Mouse (Mus musculus): ENCODE results near the gene Dis3. TPM values are rescaled to one million over a fixed set of nuclear protein-coding genes. Genes with fewer than 3 reads are reported as not detected.

Gene Dis3
- polyA plus RNA-seq (2014; fragmentation: Nextera tagmentation; extraction: Ambion mirVana) = 27.4 and 30.1 TPM in 2 replicates

DNA sequence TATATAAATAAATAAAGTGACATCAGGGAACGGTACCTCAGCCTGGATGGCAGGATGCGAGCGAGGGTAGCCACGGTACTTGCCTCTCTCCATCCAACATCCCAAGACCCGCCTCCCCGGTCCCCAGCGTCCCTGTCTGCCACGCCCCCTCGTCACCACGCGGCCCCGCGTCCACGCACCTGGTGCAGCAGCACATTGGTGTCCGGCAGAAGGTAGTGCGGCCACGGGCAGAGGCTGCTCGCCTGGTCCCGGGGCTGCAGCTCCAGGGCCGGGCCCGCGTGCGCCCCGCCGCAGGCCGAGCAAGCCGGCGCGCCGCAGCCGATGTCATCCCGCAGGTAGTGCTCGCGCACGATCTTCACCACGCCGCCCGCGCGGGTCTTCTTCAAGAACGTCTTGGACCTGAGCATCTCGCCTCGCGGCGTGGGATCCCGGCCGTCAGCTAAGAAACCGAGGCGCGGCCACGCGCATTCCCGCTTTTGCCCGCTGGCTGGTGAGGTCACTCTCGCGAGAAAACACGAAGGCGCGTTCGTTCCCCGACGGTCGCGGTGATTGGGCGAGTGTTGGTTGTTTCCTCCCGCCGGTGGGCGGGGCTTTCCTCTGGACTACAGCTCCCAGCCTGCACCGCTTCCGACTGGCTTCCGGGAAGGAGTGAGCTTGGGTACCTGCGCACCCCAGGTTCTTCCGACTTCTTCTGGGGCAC, at the start of gene Dis3, which contains the start of gene Pibf1:
TSS of gene Dis3 (minus strand) at position 504 of the 700 bp plus-strand sequence.
TSS of gene Pibf1 (plus strand) at position 158 of the 700 bp plus-strand sequence.
- H3K4me3 ChIP-seq (ENCODE audit: low read depth, low read length) = peak within 1 kb of the TSS; percentile 97
- no peaks in the 10 kb centered on the region for H3K27me3 ChIP-seq (ENCODE audit: control insufficient read depth, insufficient read depth, low read length)
- peaks cover 12% of the 10 kb centered on the region; the same call in 1 of the 2 replicates for H3K4me1 ChIP-seq (ENCODE audit: control insufficient read depth, insufficient read depth, low read length)
- peak within 1 kb of the TSS; percentile 92 for H3K9ac ChIP-seq (replicated peaks; ENCODE audit: low read depth, low read length)
- H3K27ac ChIP-seq (ENCODE audit: low read depth, low read length) = peak within 1 kb of the TSS; percentile 83
- peak within 1 kb of the TSS; percentile 66 for H3K4me2 ChIP-seq (ENCODE audit: low read depth, low read length)
- peak; percentile 100 for ATAC-seq (ENCODE audit: low read depth)
- no peaks in the 10 kb centered on the region for H3K9me3 ChIP-seq (ENCODE audit: control insufficient read depth, low read length)
- whole genome bisulfite sequencing = under 1% methylated on average over 73 of the region's 73 CpGs
- peaks cover 22% of the 10 kb centered on the region for H3K36me3 ChIP-seq (ENCODE audit: control insufficient read depth, insufficient read depth, low read length)

DNA sequence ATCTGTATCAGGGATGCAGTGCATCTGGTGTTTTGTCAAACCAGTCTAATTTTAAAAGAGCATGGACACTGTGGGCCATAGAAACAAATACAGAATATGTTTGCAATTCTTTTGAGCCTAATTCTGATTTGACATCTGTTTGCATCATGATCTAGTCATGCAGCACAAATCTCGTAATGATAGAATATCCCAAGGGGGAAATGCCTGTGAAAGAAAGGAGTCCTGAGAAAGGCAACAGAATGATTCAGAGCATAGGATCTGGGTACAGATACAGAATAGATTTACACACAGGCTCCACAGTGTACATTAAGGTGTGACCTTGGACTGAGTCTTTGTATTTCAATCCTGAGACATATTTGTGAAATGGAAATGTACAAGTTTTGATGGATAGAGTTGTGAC, 47.3 kb upstream of the Dis3 start:
- Histone ChIP-seq H3K4me2 (ENCODE audit: low read depth, low read length) (no peak overlapping the region), H3K36me3 (ENCODE audit: control insufficient read depth, insufficient read depth, low read length) (no peaks in the 10 kb centered on the region), H3K9ac (replicated peaks; ENCODE audit: low read depth, low read length) (no peak overlapping the region), H3K4me3 (ENCODE audit: low read depth, low read length) (no peak overlapping the region), H3K27me3 (ENCODE audit: control insufficient read depth, insufficient read depth, low read length) (no peaks in the 10 kb centered on the region), H3K27ac (ENCODE audit: low read depth, low read length) (no peak overlapping the region), H3K9me3 (ENCODE audit: control insufficient read depth, low read length) (no peaks in the 10 kb centered on the region), H3K4me1 (ENCODE audit: control insufficient read depth, insufficient read depth, low read length) (no peaks in the 10 kb centered on the region)
- no peak for ATAC-seq (ENCODE audit: low read depth)
- 39% methylated on average over 1 of the region's 1 CpGs for WGBS

DNA sequence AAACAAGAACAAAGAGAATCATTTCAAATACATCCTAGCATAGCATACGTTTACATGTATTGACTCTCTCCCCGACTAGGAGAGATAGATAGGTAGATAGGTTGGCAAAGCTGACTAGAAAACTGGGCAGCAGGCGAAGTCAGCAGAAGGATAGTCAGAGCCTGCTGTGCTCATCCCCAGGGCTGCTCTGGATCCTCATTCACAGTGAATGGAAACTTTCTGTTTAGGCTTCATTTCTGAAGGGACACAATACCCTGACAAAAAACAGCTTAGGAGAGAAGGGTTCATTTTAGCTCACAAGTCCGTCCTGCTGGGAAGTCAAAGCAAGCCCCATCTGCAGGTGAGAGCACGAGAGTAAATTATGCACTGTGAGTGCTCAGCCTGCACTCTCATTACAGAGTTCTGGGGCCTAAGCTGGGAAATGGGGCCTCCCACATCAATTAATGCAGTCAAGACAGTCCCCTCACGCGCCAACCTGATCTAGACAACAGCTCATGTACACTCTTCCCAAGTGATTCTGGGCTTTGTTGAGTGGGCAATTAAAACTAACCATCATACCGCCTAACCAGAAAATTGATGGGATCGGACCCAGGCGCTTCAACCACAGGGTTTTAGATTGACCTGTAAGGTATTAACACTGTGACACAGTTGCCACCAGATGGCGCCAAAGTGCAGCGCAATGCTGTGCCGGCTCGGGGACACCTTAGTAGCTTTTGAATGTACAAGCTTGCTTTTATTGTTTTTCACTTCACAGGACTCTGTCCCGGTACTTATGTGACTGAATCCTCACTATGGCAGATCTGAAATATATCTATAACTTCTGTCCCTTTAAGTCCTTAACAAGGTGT, 42.4 kb upstream of the Dis3 start:
- H3K27ac ChIP-seq (ENCODE audit: low read depth, low read length) = no peak overlapping the region
- peak; percentile 92 for ATAC-seq (ENCODE audit: low read depth)
- no peaks in the 10 kb centered on the region for H3K27me3 ChIP-seq (ENCODE audit: control insufficient read depth, insufficient read depth, low read length)
- H3K9ac ChIP-seq (replicated peaks; ENCODE audit: low read depth, low read length) = no peak overlapping the region
- 21% methylated on average over 15 of the region's 15 CpGs for WGBS
- H3K4me3 ChIP-seq (ENCODE audit: low read depth, low read length) = no peak overlapping the region
- no peaks in the 10 kb centered on the region for H3K9me3 ChIP-seq (ENCODE audit: control insufficient read depth, low read length)
- H3K4me2 ChIP-seq (ENCODE audit: low read depth, low read length) = no peak overlapping the region
- H3K4me1 ChIP-seq (ENCODE audit: control insufficient read depth, insufficient read depth, low read length) = no peaks in the 10 kb centered on the region
- peaks cover 2% of the 10 kb centered on the region; the same call in 1 of the 2 replicates for H3K36me3 ChIP-seq (ENCODE audit: control insufficient read depth, insufficient read depth, low read length)

DNA sequence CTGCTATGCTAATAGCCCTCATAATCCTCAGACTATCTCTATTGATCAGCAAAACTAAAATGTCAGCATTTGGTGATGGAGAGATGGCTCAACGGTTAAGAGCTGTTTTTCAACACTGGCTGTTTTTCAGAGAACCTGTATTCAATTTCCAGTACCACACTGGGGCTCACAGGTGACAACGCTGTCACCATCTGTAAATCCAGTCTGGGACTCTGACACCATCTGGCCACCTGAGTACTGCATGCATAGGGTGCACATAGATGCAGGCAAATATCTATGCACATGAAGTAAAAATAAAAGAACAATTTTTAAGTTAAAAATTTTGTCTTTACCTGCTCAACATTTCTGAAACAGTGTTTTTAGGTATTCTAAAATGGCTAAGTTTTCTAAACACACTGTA, 40.5 kb upstream of the Dis3 start:
- Histone ChIP-seq H3K4me3 (ENCODE audit: low read depth, low read length) (no peak overlapping the region), H3K9ac (replicated peaks; ENCODE audit: low read depth, low read length) (no peak overlapping the region), H3K9me3 (ENCODE audit: control insufficient read depth, low read length) (no peaks in the 10 kb centered on the region), H3K4me1 (ENCODE audit: control insufficient read depth, insufficient read depth, low read length) (no peaks in the 10 kb centered on the region), H3K27ac (ENCODE audit: low read depth, low read length) (no peak overlapping the region), H3K36me3 (ENCODE audit: control insufficient read depth, insufficient read depth, low read length) (peaks cover 6% of the 10 kb centered on the region; the same call in 1 of the 2 replicates), H3K4me2 (ENCODE audit: low read depth, low read length) (no peak overlapping the region), H3K27me3 (ENCODE audit: control insufficient read depth, insufficient read depth, low read length) (no peaks in the 10 kb centered on the region)
- ATAC-seq (ENCODE audit: low read depth) = no peak
- 95% methylated on average over 2 of the region's 2 CpGs for WGBS

DNA sequence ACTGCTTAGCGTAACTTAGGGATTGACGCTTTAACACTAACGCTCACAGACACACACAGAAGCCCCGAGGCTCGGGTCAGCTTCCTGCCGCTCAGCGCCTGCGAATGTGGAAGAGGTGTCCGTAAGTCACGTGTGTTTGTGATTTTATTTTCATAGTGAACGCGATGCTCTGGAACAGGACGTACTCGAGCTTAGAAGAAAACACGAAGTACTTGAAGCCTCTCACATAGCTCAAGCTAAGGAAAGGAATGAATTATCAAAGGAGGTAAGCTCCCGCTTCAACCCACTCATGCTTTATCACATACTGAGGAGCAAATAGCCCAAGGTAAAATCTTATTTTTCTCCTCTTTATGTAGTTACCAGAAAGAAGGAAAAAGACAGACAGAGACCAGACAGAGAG, 36.7 kb upstream of the Dis3 start:
- ATAC-seq (ENCODE audit: low read depth) = no peak
- H3K4me2 ChIP-seq (ENCODE audit: low read depth, low read length) = no peak overlapping the region
- H3K4me1 ChIP-seq (ENCODE audit: control insufficient read depth, insufficient read depth, low read length) = no peaks in the 10 kb centered on the region
- H3K4me3 ChIP-seq (ENCODE audit: low read depth, low read length) = no peak overlapping the region
- H3K9me3 ChIP-seq (ENCODE audit: control insufficient read depth, low read length) = no peaks in the 10 kb centered on the region
- H3K36me3 ChIP-seq (ENCODE audit: control insufficient read depth, insufficient read depth, low read length) = peaks cover 6% of the 10 kb centered on the region; the same call in 1 of the 2 replicates
- no peak overlapping the region for H3K9ac ChIP-seq (replicated peaks; ENCODE audit: low read depth, low read length)
- 96% methylated on average over 16 of the region's 16 CpGs for WGBS
- H3K27ac ChIP-seq (ENCODE audit: low read depth, low read length) = no peak overlapping the region
- no peaks in the 10 kb centered on the region for H3K27me3 ChIP-seq (ENCODE audit: control insufficient read depth, insufficient read depth, low read length)

DNA sequence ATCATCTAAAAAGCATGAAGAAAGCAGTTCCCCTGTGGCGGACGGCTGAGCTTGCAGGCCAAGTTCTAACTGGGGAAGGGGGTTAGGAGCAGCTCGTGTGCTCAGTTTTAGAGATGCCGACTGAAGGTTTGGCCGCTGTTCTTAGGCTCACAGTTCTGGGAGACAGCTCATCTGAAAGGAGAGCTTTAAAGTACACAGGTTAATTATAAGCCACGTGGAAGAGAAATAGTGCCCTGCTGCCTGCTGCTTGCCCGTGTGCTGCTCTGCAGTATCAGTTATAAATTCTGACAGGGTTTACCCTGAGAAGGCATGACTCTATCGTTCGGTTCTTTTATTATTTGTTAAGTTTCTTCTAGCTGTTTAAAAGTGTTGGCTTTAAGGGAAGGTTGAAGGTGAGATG, 36.2 kb upstream of the Dis3 start:
- H3K4me1 ChIP-seq (ENCODE audit: control insufficient read depth, insufficient read depth, low read length) = no peaks in the 10 kb centered on the region
- H3K27ac ChIP-seq (ENCODE audit: low read depth, low read length) = no peak overlapping the region
- H3K27me3 ChIP-seq (ENCODE audit: control insufficient read depth, insufficient read depth, low read length) = no peaks in the 10 kb centered on the region
- WGBS = 90% methylated on average over 9 of the region's 9 CpGs
- ATAC-seq (ENCODE audit: low read depth) = no peak
- no peaks in the 10 kb centered on the region for H3K9me3 ChIP-seq (ENCODE audit: control insufficient read depth, low read length)
- H3K4me3 ChIP-seq (ENCODE audit: low read depth, low read length) = no peak overlapping the region
- H3K36me3 ChIP-seq (ENCODE audit: control insufficient read depth, insufficient read depth, low read length) = peaks cover 6% of the 10 kb centered on the region; the same call in 1 of the 2 replicates
- no peak overlapping the region for H3K4me2 ChIP-seq (ENCODE audit: low read depth, low read length)
- H3K9ac ChIP-seq (replicated peaks; ENCODE audit: low read depth, low read length) = no peak overlapping the region

DNA sequence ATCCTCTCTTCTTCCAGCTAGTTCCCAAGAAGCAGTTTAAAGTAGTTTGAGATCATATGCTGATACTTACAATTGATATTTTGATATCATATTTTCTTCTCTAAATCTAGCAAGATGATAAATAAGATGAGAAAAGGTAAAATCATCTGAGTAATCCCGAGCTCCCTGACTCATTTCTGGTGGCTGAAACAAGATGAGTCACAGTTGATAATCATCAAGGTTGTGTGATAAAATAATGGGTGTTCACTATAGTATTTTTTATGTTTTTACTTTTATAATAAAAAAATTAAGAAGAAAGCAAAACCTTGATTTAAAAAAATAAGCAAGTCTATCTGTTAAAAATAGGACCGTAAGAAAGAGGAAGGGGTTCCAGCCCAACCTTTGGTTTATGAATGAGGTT, 34.5 kb upstream of the Dis3 start:
- Histone ChIP-seq H3K4me1 (ENCODE audit: control insufficient read depth, insufficient read depth, low read length) (no peaks in the 10 kb centered on the region), H3K4me2 (ENCODE audit: low read depth, low read length) (no peak overlapping the region), H3K36me3 (ENCODE audit: control insufficient read depth, insufficient read depth, low read length) (peaks cover 6% of the 10 kb centered on the region; the same call in 1 of the 2 replicates), H3K4me3 (ENCODE audit: low read depth, low read length) (no peak overlapping the region), H3K27me3 (ENCODE audit: control insufficient read depth, insufficient read depth, low read length) (no peaks in the 10 kb centered on the region), H3K27ac (ENCODE audit: low read depth, low read length) (no peak overlapping the region), H3K9ac (replicated peaks; ENCODE audit: low read depth, low read length) (no peak overlapping the region), H3K9me3 (ENCODE audit: control insufficient read depth, low read length) (no peaks in the 10 kb centered on the region)
- no peak for ATAC-seq (ENCODE audit: low read depth)
- 98% methylated on average over 2 of the region's 2 CpGs for WGBS

DNA sequence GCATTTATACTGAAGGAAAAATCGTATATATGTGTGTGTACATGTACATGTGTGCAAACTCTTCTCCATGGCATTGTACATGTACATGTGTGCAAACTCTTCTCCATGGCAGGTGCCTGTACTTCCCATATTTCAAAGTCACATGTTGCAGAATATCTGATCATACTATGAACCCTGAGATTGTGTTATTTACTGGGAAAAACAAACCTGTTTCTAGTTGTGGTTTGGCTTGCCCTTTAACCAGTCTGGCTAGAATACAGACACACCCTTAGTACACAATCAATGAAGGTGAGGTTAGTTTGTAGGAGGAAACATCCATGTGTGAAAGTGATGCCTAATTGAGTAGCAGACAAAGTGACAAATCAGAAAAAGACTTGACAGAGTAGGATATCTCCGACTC, 29.5 kb upstream of the Dis3 start:
- 93% methylated on average over 2 of the region's 2 CpGs for WGBS
- Histone ChIP-seq H3K36me3 (ENCODE audit: control insufficient read depth, insufficient read depth, low read length) (no peaks in the 10 kb centered on the region), H3K4me1 (ENCODE audit: control insufficient read depth, insufficient read depth, low read length) (no peaks in the 10 kb centered on the region), H3K4me2 (ENCODE audit: low read depth, low read length) (no peak overlapping the region), H3K27ac (ENCODE audit: low read depth, low read length) (no peak overlapping the region), H3K4me3 (ENCODE audit: low read depth, low read length) (no peak overlapping the region), H3K9ac (replicated peaks; ENCODE audit: low read depth, low read length) (no peak overlapping the region), H3K27me3 (ENCODE audit: control insufficient read depth, insufficient read depth, low read length) (no peaks in the 10 kb centered on the region), H3K9me3 (ENCODE audit: control insufficient read depth, low read length) (no peaks in the 10 kb centered on the region)
- no peak for ATAC-seq (ENCODE audit: low read depth)

DNA sequence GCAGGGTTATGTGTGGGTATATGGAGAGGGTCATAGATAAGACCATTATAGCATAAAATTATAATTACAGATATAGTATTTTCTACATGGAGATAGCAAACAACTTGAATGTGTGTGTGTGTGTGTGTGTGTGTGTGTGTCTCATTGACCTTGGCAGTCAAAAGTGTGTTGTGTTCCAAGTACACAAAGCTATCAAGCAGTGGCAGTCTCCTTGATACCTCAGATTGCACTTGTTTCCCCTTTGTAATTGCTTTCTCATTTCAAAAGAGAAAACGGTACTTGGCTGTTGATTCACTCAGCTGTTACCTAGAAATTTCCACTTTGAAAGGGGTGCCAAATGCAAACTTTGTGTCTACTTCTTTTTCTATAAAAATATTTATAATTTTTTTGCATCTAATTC, 27.9 kb upstream of the Dis3 start:
- Histone ChIP-seq H3K27me3 (ENCODE audit: control insufficient read depth, insufficient read depth, low read length) (no peaks in the 10 kb centered on the region), H3K36me3 (ENCODE audit: control insufficient read depth, insufficient read depth, low read length) (no peaks in the 10 kb centered on the region), H3K27ac (ENCODE audit: low read depth, low read length) (no peak overlapping the region), H3K9ac (replicated peaks; ENCODE audit: low read depth, low read length) (no peak overlapping the region), H3K4me1 (ENCODE audit: control insufficient read depth, insufficient read depth, low read length) (no peaks in the 10 kb centered on the region), H3K4me2 (ENCODE audit: low read depth, low read length) (no peak overlapping the region), H3K9me3 (ENCODE audit: control insufficient read depth, low read length) (no peaks in the 10 kb centered on the region), H3K4me3 (ENCODE audit: low read depth, low read length) (no peak overlapping the region)
- no peak for ATAC-seq (ENCODE audit: low read depth)
- 79% methylated on average over 1 of the region's 1 CpGs for WGBS

Measured in neural tube, embryonic 14.5 days (tissue).